Mouse (Mus musculus): ENCODE results near the gene Grik4. TPM values are rescaled to one million over a fixed set of nuclear protein-coding genes. Genes with fewer than 3 reads are reported as not detected.

Grik4 gene
- total RNA-seq, 1 experiment = 0.22 TPM

DNA sequence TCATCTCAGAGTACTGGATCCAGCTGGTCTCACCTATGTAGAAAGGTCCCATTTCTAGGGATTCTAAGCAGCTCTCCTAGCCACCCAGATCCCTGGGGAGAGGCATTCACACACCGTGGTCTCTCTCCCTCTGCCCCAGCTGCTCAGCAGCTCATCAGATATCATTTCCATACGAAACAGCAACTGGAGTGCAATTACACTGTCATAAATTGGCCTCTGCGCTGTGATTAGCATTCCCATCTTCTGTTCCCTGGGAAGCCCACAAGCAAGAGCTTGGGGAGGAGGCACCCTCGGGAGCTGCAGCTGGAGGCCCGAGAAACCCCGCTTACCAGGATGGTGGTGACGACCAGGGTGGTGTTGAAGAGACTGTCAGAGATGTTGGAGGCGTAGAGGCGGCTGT, 346.8 kb downstream of the Grik4 start:
- DNase-seq (ENCODE audit: low read depth, low spot score) = no peak
- Histone ChIP-seq H3K27ac (ENCODE audit: insufficient read depth, low read depth, low read length, poor library complexity, severe bottlenecking) (no peak overlapping the region), H3K9me3 (ENCODE audit: control insufficient read depth, insufficient read depth, low read depth, low read length) (no peaks in the 10 kb centered on the region), H3K4me3 (ENCODE audit: insufficient read depth in 1 of 2, low read depth in 1 of 2, low read length in 2 of 2, poor library complexity in 1 of 2, severe bottlenecking in 1 of 2) (no peak overlapping the region), H3K9ac (ENCODE audit: insufficient read depth, low read depth, low read length, poor library complexity, severe bottlenecking) (no peak overlapping the region), H3K4me1 (ENCODE audit: control insufficient read depth in 2 of 2, insufficient read depth in 2 of 2, low read length in 2 of 2, poor library complexity in 1 of 2) (no peaks in the 10 kb centered on the region), H3K36me3 (ENCODE audit: control insufficient read depth, insufficient read depth, low read length, poor library complexity, severe bottlenecking) (no peaks in the 10 kb centered on the region)
- in situ Hi-C loops (cut with MboI; ENCODE audit: low sequenced_read_pairs in 2 of 2, unreplicated experiment in 2 of 2) = no loop called here
- TF ChIP-seq ZNF384 (IDR thresholded peaks at IDR 0.05; ENCODE audit: low read depth, low read length) = no peak
- TF ChIP-seq ZC3H11A (IDR thresholded peaks at IDR 0.05; ENCODE audit: borderline replicate concordance, low read depth, low read length) = no peak
- TF ChIP-seq MAFK (IDR thresholded peaks at IDR 0.05; ENCODE audit: insufficient read depth, low read depth, low read length) = no peak
- no peak for TF ChIP-seq HCFC1 (IDR thresholded peaks at IDR 0.05; ENCODE audit: borderline replicate concordance, insufficient read depth, low read length)
- TF ChIP-seq CHD2 (IDR thresholded peaks at IDR 0.05; ENCODE audit: low read depth, low read length) = no peak

DNA sequence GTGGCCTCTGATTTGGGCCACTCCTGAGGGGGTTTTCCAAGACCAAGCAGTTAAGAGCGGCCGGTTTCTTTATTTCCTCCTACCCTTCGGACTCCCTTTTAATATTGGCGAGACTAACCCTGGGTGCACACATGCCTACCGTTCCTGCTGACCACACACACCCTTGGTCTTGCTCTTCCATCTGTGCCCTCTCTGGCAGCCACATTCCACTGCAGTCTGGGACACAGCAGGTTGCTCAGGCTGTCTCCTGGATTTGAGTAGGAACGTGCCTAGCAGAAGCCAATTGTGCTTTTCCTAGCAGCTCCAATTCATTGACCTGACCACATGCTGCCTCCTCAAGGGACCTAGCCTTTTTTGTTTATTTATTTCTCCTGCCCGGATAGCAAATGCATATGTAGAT, 365.8 kb downstream of the Grik4 start:
- H3K4me1 ChIP-seq (ENCODE audit: control insufficient read depth in 2 of 2, insufficient read depth in 2 of 2, low read length in 2 of 2, poor library complexity in 1 of 2) = no peaks in the 10 kb centered on the region; a peak in 1 of 4 replicates
- no peaks in the 10 kb centered on the region for H3K36me3 ChIP-seq (ENCODE audit: control insufficient read depth, insufficient read depth, low read length, poor library complexity, severe bottlenecking)
- no peak for DNase-seq (ENCODE audit: low read depth, low spot score)
- TF ChIP-seq ZC3H11A (IDR thresholded peaks at IDR 0.05; ENCODE audit: borderline replicate concordance, low read depth, low read length) (no peak), ZNF384 (IDR thresholded peaks at IDR 0.05; ENCODE audit: low read depth, low read length) (no peak), CHD2 (IDR thresholded peaks at IDR 0.05; ENCODE audit: low read depth, low read length) (no peak), HCFC1 (IDR thresholded peaks at IDR 0.05; ENCODE audit: borderline replicate concordance, insufficient read depth, low read length) (no peak), MAFK (IDR thresholded peaks at IDR 0.05; ENCODE audit: insufficient read depth, low read depth, low read length) (no peak)
- H3K9ac ChIP-seq (ENCODE audit: insufficient read depth, low read depth, low read length, poor library complexity, severe bottlenecking) = no peak overlapping the region
- H3K4me3 ChIP-seq (ENCODE audit: insufficient read depth in 1 of 2, low read depth in 1 of 2, low read length in 2 of 2, poor library complexity in 1 of 2, severe bottlenecking in 1 of 2) = no peak overlapping the region
- H3K9me3 ChIP-seq (ENCODE audit: control insufficient read depth, insufficient read depth, low read depth, low read length) = no peaks in the 10 kb centered on the region
- H3K27ac ChIP-seq (ENCODE audit: insufficient read depth, low read depth, low read length, poor library complexity, severe bottlenecking) = no peak overlapping the region
- in situ Hi-C loops (cut with MboI; ENCODE audit: low sequenced_read_pairs in 2 of 2, unreplicated experiment in 2 of 2) = no loop called here

DNA sequence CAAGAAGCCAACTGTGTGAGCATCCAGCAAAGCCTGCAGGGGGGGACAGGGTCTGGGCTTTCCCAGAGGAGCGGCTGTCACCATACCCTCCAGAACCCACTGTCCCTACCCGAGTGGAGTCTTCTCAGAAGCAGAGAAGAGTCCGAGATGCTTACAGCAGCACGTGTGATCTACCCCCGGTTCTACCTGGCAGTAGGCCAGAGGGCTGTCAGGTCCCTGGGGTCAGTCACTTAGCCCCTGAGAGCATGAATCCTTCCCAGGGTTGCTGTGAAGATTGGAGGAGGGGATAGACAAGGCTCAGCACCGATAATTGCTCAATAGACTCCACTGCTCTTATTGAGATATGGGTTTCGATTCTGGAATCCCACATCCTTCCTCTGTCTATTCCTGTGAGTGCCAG, 366.2 kb downstream of the Grik4 start:
- Histone ChIP-seq H3K36me3 (ENCODE audit: control insufficient read depth, insufficient read depth, low read length, poor library complexity, severe bottlenecking) (no peaks in the 10 kb centered on the region), H3K27ac (ENCODE audit: insufficient read depth, low read depth, low read length, poor library complexity, severe bottlenecking) (no peak overlapping the region), H3K4me1 (ENCODE audit: control insufficient read depth in 2 of 2, insufficient read depth in 2 of 2, low read length in 2 of 2, poor library complexity in 1 of 2) (no peaks in the 10 kb centered on the region; a peak in 1 of 4 replicates), H3K4me3 (ENCODE audit: insufficient read depth in 1 of 2, low read depth in 1 of 2, low read length in 2 of 2, poor library complexity in 1 of 2, severe bottlenecking in 1 of 2) (no peak overlapping the region), H3K9ac (ENCODE audit: insufficient read depth, low read depth, low read length, poor library complexity, severe bottlenecking) (no peak overlapping the region), H3K9me3 (ENCODE audit: control insufficient read depth, insufficient read depth, low read depth, low read length) (no peaks in the 10 kb centered on the region)
- no peak for DNase-seq (ENCODE audit: low read depth, low spot score)
- TF ChIP-seq HCFC1 (IDR thresholded peaks at IDR 0.05; ENCODE audit: borderline replicate concordance, insufficient read depth, low read length) (no peak), ZNF384 (IDR thresholded peaks at IDR 0.05; ENCODE audit: low read depth, low read length) (no peak), CHD2 (IDR thresholded peaks at IDR 0.05; ENCODE audit: low read depth, low read length) (no peak), ZC3H11A (IDR thresholded peaks at IDR 0.05; ENCODE audit: borderline replicate concordance, low read depth, low read length) (no peak), MAFK (IDR thresholded peaks at IDR 0.05; ENCODE audit: insufficient read depth, low read depth, low read length) (no peak)
- in situ Hi-C loops (cut with MboI; ENCODE audit: low sequenced_read_pairs in 2 of 2, unreplicated experiment in 2 of 2) = no loop called here

DNA sequence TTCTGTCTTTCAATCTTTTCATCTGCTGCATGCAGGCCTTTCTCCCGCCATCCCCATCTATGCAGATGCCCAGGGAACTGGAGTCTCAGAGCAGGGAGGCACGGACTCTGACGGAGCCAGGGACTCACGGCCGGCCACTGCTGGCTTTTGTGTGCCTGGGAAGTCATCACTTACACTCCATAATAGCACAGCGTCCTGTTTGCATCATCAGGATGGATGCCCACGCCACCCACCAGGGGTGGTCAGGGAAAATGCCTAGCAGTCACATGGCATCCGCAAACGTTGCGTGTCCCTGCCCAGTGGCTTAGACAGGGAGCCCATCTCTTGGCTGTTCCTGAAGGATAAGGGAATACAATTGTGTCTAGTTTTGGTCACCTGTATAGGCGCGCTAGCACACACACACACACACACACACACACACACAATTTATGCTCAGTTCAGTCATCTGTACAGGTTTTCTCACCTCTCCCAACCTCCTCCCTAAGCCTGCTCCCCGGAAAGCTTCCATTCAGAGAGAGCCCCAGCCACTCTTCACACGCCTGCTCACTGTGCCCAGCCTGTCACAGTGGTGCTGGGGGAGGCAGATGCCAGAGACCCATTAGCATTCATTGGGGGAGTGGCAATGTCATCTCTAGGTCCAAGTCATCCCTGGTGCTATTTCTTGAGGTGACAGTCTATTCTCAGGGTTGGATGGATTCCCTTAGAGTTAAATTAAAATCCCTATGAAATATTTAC, 370.5 kb downstream of the Grik4 start:
- in situ Hi-C loops (cut with MboI; ENCODE audit: low sequenced_read_pairs in 2 of 2, unreplicated experiment in 2 of 2) = loop anchor here in 1 of 2 experiments (25.0 kb wide), 1 partner anchor 364 kb away; the partner anchor contains the start of gene Grik4
- Histone ChIP-seq H3K4me1 (ENCODE audit: control insufficient read depth in 2 of 2, insufficient read depth in 2 of 2, low read length in 2 of 2, poor library complexity in 1 of 2) (no peaks in the 10 kb centered on the region; a peak in 1 of 4 replicates), H3K36me3 (ENCODE audit: control insufficient read depth, insufficient read depth, low read length, poor library complexity, severe bottlenecking) (no peaks in the 10 kb centered on the region), H3K27ac (ENCODE audit: insufficient read depth, low read depth, low read length, poor library complexity, severe bottlenecking) (no peak overlapping the region), H3K9me3 (ENCODE audit: control insufficient read depth, insufficient read depth, low read depth, low read length) (no peaks in the 10 kb centered on the region), H3K4me3 (ENCODE audit: insufficient read depth in 1 of 2, low read depth in 1 of 2, low read length in 2 of 2, poor library complexity in 1 of 2, severe bottlenecking in 1 of 2) (no peak overlapping the region), H3K9ac (ENCODE audit: insufficient read depth, low read depth, low read length, poor library complexity, severe bottlenecking) (no peak overlapping the region)
- no peak for DNase-seq (ENCODE audit: low read depth, low spot score)
- TF ChIP-seq ZC3H11A (IDR thresholded peaks at IDR 0.05; ENCODE audit: borderline replicate concordance, low read depth, low read length) (no peak), CHD2 (IDR thresholded peaks at IDR 0.05; ENCODE audit: low read depth, low read length) (no peak), MAFK (IDR thresholded peaks at IDR 0.05; ENCODE audit: insufficient read depth, low read depth, low read length) (no peak), ZNF384 (IDR thresholded peaks at IDR 0.05; ENCODE audit: low read depth, low read length) (no peak), HCFC1 (IDR thresholded peaks at IDR 0.05; ENCODE audit: borderline replicate concordance, insufficient read depth, low read length) (no peak)
